Mouse (Mus musculus) CH12.LX (cell line): ENCODE data around the gene Nacc1. TPM values are rescaled to one million over a fixed set of nuclear protein-coding genes. Genes with fewer than 3 reads are reported as not detected.

Source experiments
- DNase-seq: peaks from one replicate; pipeline ENCODE4 v3.0.0-alpha.2; 2013; ENCODE audit errors: extremely low read depth
- H3K27ac ChIP-seq: 2 replicates; pipeline ENCODE4 v1.5.1; 2012; ENCODE audit warnings: low read depth, mild to moderate bottlenecking, control low read depth, moderate library complexity; ENCODE audit not compliant: insufficient read depth
- H3K27me3 ChIP-seq: replicated peaks from 2 replicates; pipeline ENCODE3; 2012; ENCODE audit warnings: inconsistent platforms
- H3K36me3 ChIP-seq, 2 experiments: replicated peaks in 1 of 2; 2 replicates each; pipeline versions ENCODE3 to v1.6.1; 2012; ENCODE audit warnings: inconsistent platforms in 1 of 2, low read length in 1 of 2, mild to moderate bottlenecking in 1 of 2, mixed read lengths in 1 of 2, moderate library complexity in 1 of 2; ENCODE audit not compliant: control insufficient read depth in 1 of 2, insufficient read depth in 1 of 2
- H3K4me1 ChIP-seq, 2 experiments: 2 replicates each; pipeline ENCODE4 v1.6.1; 2012; ENCODE audit warnings: inconsistent platforms in 1 of 2, moderate library complexity in 1 of 2; ENCODE audit not compliant: insufficient read depth in 2 of 2, control insufficient read depth in 1 of 2
- H3K4me2 ChIP-seq: 2 replicates; pipeline ENCODE4 v1.6.1; 2012; ENCODE audit warnings: low read depth, mild to moderate bottlenecking, control low read depth; ENCODE audit not compliant: poor library complexity, insufficient read depth, severe bottlenecking
- H3K4me3 ChIP-seq, 3 experiments: fragments of 150-350 bp in 1 of 3; sonication (generic) in 1 of 3; replicated peaks in 1 of 3; 2 replicates each; pipeline versions ENCODE3 to v1.5.1; 2011 to 2012; ENCODE audit warnings: low read depth in 2 of 3, low read length in 2 of 3, mild to moderate bottlenecking in 2 of 3, moderate library complexity in 2 of 3, control low read depth in 1 of 3, improper control_type of control experiment in 1 of 3, inconsistent platforms in 1 of 3, mixed read lengths in 1 of 3; ENCODE audit not compliant: poor library complexity in 1 of 3
- H3K79me2 ChIP-seq: replicated peaks from 2 replicates; pipeline ENCODE4 v1.6.1; 2012; ENCODE audit warnings: mild to moderate bottlenecking, moderate library complexity; ENCODE audit not compliant: control insufficient read depth, poor library complexity, insufficient read depth, severe bottlenecking; ENCODE audit errors: extremely low read depth
- H3K9ac ChIP-seq: 2 replicates; pipeline ENCODE4 v1.6.1; 2012; ENCODE audit warnings: low read depth, mild to moderate bottlenecking, control low read depth, moderate library complexity; ENCODE audit not compliant: insufficient read depth
- H3K9me3 ChIP-seq: replicated peaks from 2 replicates; pipeline ENCODE3; 2012; ENCODE audit warnings: low read length, inconsistent platforms, mixed read lengths
- CHD1 ChIP-seq: IDR thresholded peaks from 2 replicates; pipeline ENCODE4 v1.6.1; 2012; ENCODE audit warnings: low read depth, low read length, improper control_type of control experiment, inconsistent platforms
- CHD2 ChIP-seq: IDR thresholded peaks from 2 replicates; pipeline ENCODE4 v1.6.1; 2011; ENCODE audit warnings: low read length, improper control_type of control experiment
- E2F4 ChIP-seq: IDR thresholded peaks from 2 replicates; pipeline ENCODE4 v1.6.1; 2011; ENCODE audit warnings: low read depth, low read length, improper control_type of control experiment; ENCODE audit not compliant: insufficient replicate concordance
- ELF1 ChIP-seq: IDR thresholded peaks from 2 replicates; pipeline ENCODE4 v1.6.1; 2014; ENCODE audit warnings: low read depth, mild to moderate bottlenecking, inconsistent platforms, low read length, improper control_type of control experiment
- ETS1 ChIP-seq: conservative IDR thresholded peaks from 2 replicates; pipeline ENCODE4 v1.6.1; 2012; ENCODE audit warnings: low read depth, mild to moderate bottlenecking, inconsistent platforms, low read length, improper control_type of control experiment, moderate library complexity
- GABPA ChIP-seq: IDR thresholded peaks from 2 replicates; pipeline ENCODE4 v1.6.1; 2012; ENCODE audit warnings: low read depth, low read length, improper control_type of control experiment, inconsistent platforms; ENCODE audit not compliant: insufficient replicate concordance
- IRF4 ChIP-seq: IDR thresholded peaks from 2 replicates; pipeline ENCODE4 v1.6.1; 2014; ENCODE audit warnings: low read depth, mild to moderate bottlenecking, inconsistent platforms, low read length, improper control_type of control experiment
- JUND ChIP-seq: conservative IDR thresholded peaks from 2 replicates; pipeline ENCODE4 v1.6.1; 2011; ENCODE audit warnings: low read depth, low read length, improper control_type of control experiment
- KAT2A ChIP-seq: IDR thresholded peaks from 2 replicates; pipeline ENCODE4 v1.6.1; 2012; ENCODE audit warnings: low read length, improper control_type of control experiment, inconsistent platforms; ENCODE audit not compliant: insufficient replicate concordance
- MAFK ChIP-seq: IDR thresholded peaks from 2 replicates; pipeline ENCODE4 v1.6.1; 2011; ENCODE audit warnings: low read length, improper control_type of control experiment; ENCODE audit not compliant: insufficient replicate concordance
- MAX ChIP-seq: IDR thresholded peaks from 2 replicates; pipeline ENCODE4 v1.6.1; 2011; ENCODE audit warnings: low read length, improper control_type of control experiment
- MAZ ChIP-seq: IDR thresholded peaks from 2 replicates; pipeline ENCODE4 v1.6.1; 2012; ENCODE audit warnings: low read depth, mild to moderate bottlenecking, inconsistent platforms, low read length, improper control_type of control experiment, moderate library complexity
- MEF2A ChIP-seq: IDR thresholded peaks from 2 replicates; pipeline ENCODE4 v1.6.1; 2014; ENCODE audit warnings: low read depth, mild to moderate bottlenecking, inconsistent platforms, low read length, improper control_type of control experiment, borderline replicate concordance
- MYC ChIP-seq: IDR thresholded peaks from 2 replicates; pipeline ENCODE4 v1.6.1; 2011; ENCODE audit warnings: low read depth, mild to moderate bottlenecking, improper control_type of control experiment, low read length
- NELFE ChIP-seq: IDR thresholded peaks from 2 replicates; pipeline ENCODE4 v1.6.1; 2011; ENCODE audit warnings: low read depth, low read length, improper control_type of control experiment
- NRF1 ChIP-seq: IDR thresholded peaks from 2 replicates; pipeline ENCODE4 v1.6.1; 2014; ENCODE audit warnings: low read depth, mild to moderate bottlenecking, inconsistent platforms, low read length, improper control_type of control experiment, moderate library complexity
- PAX5 ChIP-seq: IDR thresholded peaks from 2 replicates; pipeline ENCODE4 v1.6.1; 2012; ENCODE audit warnings: low read length, inconsistent platforms, mixed read lengths
- POLR2A ChIP-seq: IDR thresholded peaks from 2 replicates; pipeline ENCODE4 v1.6.1; 2011; ENCODE audit warnings: low read depth, mild to moderate bottlenecking, improper control_type of control experiment, low read length
- POLR2AphosphoS2 ChIP-seq: IDR thresholded peaks from 2 replicates; pipeline ENCODE4 v1.6.1; 2011; ENCODE audit warnings: low read depth, low read length, improper control_type of control experiment
- RAD21 ChIP-seq: IDR thresholded peaks from 2 replicates; pipeline ENCODE4 v1.6.1; 2011; ENCODE audit warnings: low read depth, mild to moderate bottlenecking, low read length, improper control_type of control experiment, moderate library complexity
- RCOR1 ChIP-seq: conservative IDR thresholded peaks from 2 replicates; pipeline ENCODE4 v1.6.1; 2012; ENCODE audit warnings: low read depth, mild to moderate bottlenecking, inconsistent platforms, low read length, improper control_type of control experiment
- SIN3A ChIP-seq: IDR thresholded peaks from 2 replicates; pipeline ENCODE4 v1.6.1; 2012; ENCODE audit warnings: low read length, improper control_type of control experiment, inconsistent platforms
- TBP ChIP-seq: conservative IDR thresholded peaks from 2 replicates; pipeline ENCODE4 v1.6.1; 2011; ENCODE audit warnings: low read depth, low read length, improper control_type of control experiment
- TCF12 ChIP-seq: IDR thresholded peaks from 2 replicates; pipeline ENCODE4 v1.6.1; 2014; ENCODE audit warnings: low read depth, mild to moderate bottlenecking, inconsistent platforms, low read length, improper control_type of control experiment
- UBTF ChIP-seq: IDR thresholded peaks from 2 replicates; pipeline ENCODE4 v1.6.1; 2012; ENCODE audit warnings: low read depth, mild to moderate bottlenecking, inconsistent platforms, low read length, improper control_type of control experiment, moderate library complexity
- USF1 ChIP-seq: IDR thresholded peaks from 2 replicates; pipeline ENCODE4 v1.6.1; 2014; ENCODE audit warnings: low read depth, mild to moderate bottlenecking, inconsistent platforms, low read length, improper control_type of control experiment
- ZC3H11A ChIP-seq: IDR thresholded peaks from 2 replicates; pipeline ENCODE4 v1.6.1; 2012; ENCODE audit warnings: low read depth, mild to moderate bottlenecking, inconsistent platforms, low read length, improper control_type of control experiment
- ZMIZ1 ChIP-seq: IDR thresholded peaks from 2 replicates; pipeline ENCODE4 v1.6.1; 2012; ENCODE audit warnings: low read depth, mild to moderate bottlenecking, inconsistent platforms, low read length, improper control_type of control experiment
- dilution Hi-C: fragments of 300-500 bp; cut with MboI; formaldehyde crosslinking; loops from 2 replicates; pipeline ENCODE4 v1.14.3; 2020; ENCODE audit warnings: low sequenced_read_pairs; ENCODE audit not compliant: extremely low pct_unique_long_range_greater_than_20kb, extremely low pct_ligation_motif_present
- in situ Hi-C: fragments of 300-500 bp; cut with MboI; formaldehyde crosslinking; loops from 3 replicates; pipeline ENCODE4 v1.14.3; 2019; ENCODE audit warnings: low sequenced_read_pairs, low pct_ligation_motif_present, low pct_unique_long_range_greater_than_20kb, mixed read lengths
- polyA plus RNA-seq: library from polyadenylated mRNA; unstranded; fragments of >175 nt; gene quantifications from 2 replicates; pipeline ENCODE4 v1.2.1, GENCODE M21; 2012; ENCODE audit warnings: low read depth; ENCODE audit not compliant: insufficient read length
- total RNA-seq, 2 experiments: library from RNA; depleted of rRNA; stranded (reverse); fragments of 300-350 nt in 1 of 2; fragments of >200 nt in 1 of 2; gene quantifications; 2 replicates each; pipeline ENCODE4 v1.2.3; 2012 to 2014

Nacc1 gene
- total and polyA plus RNA-seq, 3 experiments = 23.3 to 84.1 (median 45.1) TPM

DNA sequence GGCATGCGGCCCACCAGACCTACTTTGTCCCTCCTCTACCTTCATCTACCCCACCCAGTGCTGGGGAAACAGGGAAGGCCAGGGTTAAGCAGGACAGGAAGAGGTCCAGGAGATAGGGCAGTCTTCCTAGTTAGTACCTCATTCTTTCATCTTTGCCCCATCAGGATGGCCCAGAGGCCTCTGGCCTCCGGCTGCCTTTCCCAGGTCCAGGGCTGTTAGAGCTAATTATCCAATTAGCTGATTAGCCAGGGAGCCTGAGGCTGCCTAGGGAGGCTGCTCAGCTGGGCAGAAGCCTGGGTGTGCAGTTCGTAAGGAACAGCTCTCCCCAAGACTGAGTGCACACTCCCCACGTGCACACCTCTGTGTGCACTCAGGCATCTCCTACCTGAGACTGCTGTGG, 25.7 kb upstream of the Nacc1 start:
- TF ChIP-seq NRF1 (no peak), GABPA (no peak), RCOR1 (no peak), MAFK (no peak), USF1 (no peak), ZC3H11A (no peak), KAT2A (no peak), E2F4 (no peak), ZMIZ1 (no peak), CHD2 (no peak), SIN3A (no peak), JUND (no peak), CHD1 (no peak), POLR2A (no peak), MYC (no peak), MAX (no peak), TBP (no peak), NELFE (no peak)
- H3K4me2 ChIP-seq = no peak overlapping the region
- H3K79me2 ChIP-seq = no peaks in the 10 kb centered on the region
- no peak overlapping the region for H3K9ac ChIP-seq
- H3K36me3 ChIP-seq = no peaks in the 10 kb centered on the region
- in situ Hi-C loops = loop anchor here (10.0 kb wide), 1 partner anchor 101 kb away; no protein-coding TSS in a partner anchor
- H3K9me3 ChIP-seq = no peaks in the 10 kb centered on the region
- H3K4me3 ChIP-seq = no peak overlapping the region
- no peak for DNase-seq
- H3K27me3 ChIP-seq = peaks cover 48% of the 10 kb centered on the region
- dilution Hi-C loops = no loop called here
- peaks cover 5 to 32% of the 10 kb centered on the region in 2 experiments; a peak in 3 of 4 replicates for H3K4me1 ChIP-seq
- H3K27ac ChIP-seq = no peak overlapping the region

DNA sequence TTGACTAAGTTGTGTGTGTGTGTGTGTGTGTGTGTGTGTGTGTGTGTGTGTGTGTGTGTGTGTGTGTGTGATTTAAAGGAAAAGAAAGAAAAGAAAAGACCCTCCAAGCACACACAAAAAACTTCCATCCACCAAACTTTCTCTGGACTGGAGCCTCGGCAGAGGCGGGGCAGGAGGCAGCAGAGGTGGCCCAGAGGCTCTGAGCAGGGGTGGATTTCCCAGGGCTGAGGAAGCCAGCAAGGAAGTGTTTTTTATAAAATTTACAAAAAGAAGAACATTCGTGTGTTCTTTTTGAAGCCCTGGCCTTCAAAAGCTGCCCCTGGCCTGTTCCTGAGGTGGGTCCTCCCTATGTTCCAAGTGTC, 25.1 kb upstream of the Nacc1 start:
- in situ Hi-C loops (loop anchor here (10.0 kb wide), 1 partner anchor 102 kb away; no protein-coding TSS in a partner anchor), dilution Hi-C loops (no loop called here)
- Histone ChIP-seq H3K36me3 (no peaks in the 10 kb centered on the region), H3K9me3 (no peaks in the 10 kb centered on the region), H3K4me1 (peaks cover 5 to 39% of the 10 kb centered on the region in 2 experiments; a peak in 3 of 4 replicates), H3K4me2 (no peak overlapping the region), H3K4me3 (no peak overlapping the region), H3K9ac (no peak overlapping the region), H3K27me3 (peaks cover 43% of the 10 kb centered on the region), H3K79me2 (no peaks in the 10 kb centered on the region), H3K27ac (no peak overlapping the region)
- TF ChIP-seq ETS1 (no peak), PAX5 (no peak), POLR2AphosphoS2 (no peak), ELF1 (no peak), ZC3H11A (no peak), CHD2 (no peak), MAZ (no peak), KAT2A (no peak), POLR2A (no peak), RAD21 (no peak), TCF12 (no peak), SIN3A (no peak), GABPA (no peak), RCOR1 (no peak), UBTF (no peak), MEF2A (no peak), TBP (no peak), IRF4 (no peak), JUND (no peak), MAFK (no peak)
- DNase-seq = no peak
